Mouse (Mus musculus) lung, embryonic 14.5 days (tissue): ENCODE measurements at regions not wholly inside any gene's neighbourhood (a gene's known extent, or its start where the extent isn't known, plus 50 kb on each side); places are given as distances from the start of the nearest gene placed in this dataset.

Experiments used
- ATAC-seq: fragments of 200-750 bp; cut with Nextera tagmentation; 2 replicates; pipeline ENCODE4 v1.8.0; 2017; ENCODE audit warnings: mild to moderate bottlenecking, moderate TSS enrichment, moderate library complexity; ENCODE audit not compliant: insufficient read depth
- DNase-seq: peaks from one replicate; pipeline ENCODE4 v3.0.0-alpha.2; 2015
- H3K27ac ChIP-seq: fragments of 300-500 bp; sonication (generic); 2 replicates; pipeline ENCODE4 v1.5.1; 2014; ENCODE audit warnings: low read depth, mild to moderate bottlenecking, moderate library complexity
- H3K27me3 ChIP-seq: fragments of 300-500 bp; sonication (generic); 2 replicates; pipeline ENCODE4 v1.6.1; 2014; ENCODE audit warnings: low read length, control low read depth; ENCODE audit not compliant: insufficient read depth
- H3K36me3 ChIP-seq: fragments of 300-500 bp; sonication (generic); 2 replicates; pipeline ENCODE4 v1.6.1; 2014; ENCODE audit warnings: control low read depth; ENCODE audit not compliant: insufficient read depth
- H3K4me1 ChIP-seq: fragments of 300-500 bp; sonication (generic); 2 replicates; pipeline ENCODE4 v1.6.1; 2014; ENCODE audit warnings: antibody characterized with exemption, control low read depth; ENCODE audit not compliant: insufficient read depth
- H3K4me2 ChIP-seq: fragments of 300-500 bp; sonication (generic); 2 replicates; pipeline ENCODE4 v1.6.1; 2014; ENCODE audit warnings: mild to moderate bottlenecking
- H3K4me3 ChIP-seq: fragments of 300-500 bp; sonication (generic); 2 replicates; pipeline ENCODE4 v1.5.1; 2014; ENCODE audit warnings: low read depth, low read length
- H3K9ac ChIP-seq: fragments of 300-500 bp; sonication (generic); 2 replicates; pipeline ENCODE4 v1.6.1; 2014
- H3K9me3 ChIP-seq: fragments of 300-500 bp; sonication (generic); 2 replicates; pipeline ENCODE4 v1.6.1; 2016; ENCODE audit warnings: low read depth, low read length, control low read depth
- CTCF ChIP-seq: IDR thresholded peaks from 2 replicates; pipeline ENCODE4 v1.5.1; 2016; ENCODE audit warnings: antibody characterized with exemption, low read depth
- WGBS: fragments of 180-500 bp; shearing (Covaris S2); extraction: QIAGEN DNeasy Blood & Tissue Kit; methylation state at CpG from one replicate; pipeline ENCODE4 v1.1.7; 2014; 5-methylcytosine and 5-hydroxymethylcytosine counted together

- ATAC-seq = no peak
- no peak overlapping the region for H3K27ac ChIP-seq
- H3K9ac ChIP-seq = no peak overlapping the region
- H3K27me3 ChIP-seq = no peaks in the 10 kb centered on the region
- no peak for TF ChIP-seq CTCF
- H3K36me3 ChIP-seq = no peaks in the 10 kb centered on the region
- no peak for DNase-seq
- no peaks in the 10 kb centered on the region for H3K9me3 ChIP-seq
- H3K4me3 ChIP-seq = no peak overlapping the region
- no peaks in the 10 kb centered on the region for H3K4me1 ChIP-seq
- H3K4me2 ChIP-seq = no peak overlapping the region
- 49% methylated on average over 2 of the region's 2 CpGs for WGBS
Observed at GRCm38 (mm10) chr5:41994307-41994706, 73.5 kb upstream of the Gm16223 start.

GRCm38 (mm10) chr5:41983556-41983955, 84.2 kb upstream of the Gm16223 start:
- Histone ChIP-seq H3K27ac (no peak overlapping the region), H3K9me3 (no peaks in the 10 kb centered on the region; the same call in 1 of the 2 replicates), H3K4me1 (no peaks in the 10 kb centered on the region), H3K27me3 (no peaks in the 10 kb centered on the region), H3K4me3 (no peak overlapping the region), H3K9ac (no peak overlapping the region), H3K4me2 (no peak overlapping the region), H3K36me3 (no peaks in the 10 kb centered on the region)
- no peak for DNase-seq
- 57% methylated on average over 4 of the region's 4 CpGs for WGBS
- ATAC-seq = no peak
- TF ChIP-seq CTCF = no peak

GRCm38 (mm10) chr5:41975535-41975934, 92.2 kb upstream of the Gm16223 start:
- H3K4me2 ChIP-seq = no peak overlapping the region
- no peak overlapping the region for H3K9ac ChIP-seq
- H3K9me3 ChIP-seq = no peaks in the 10 kb centered on the region
- H3K4me1 ChIP-seq = no peaks in the 10 kb centered on the region
- TF ChIP-seq CTCF = 0 out of 2 replicates have a peak, but pooled peaks have one; percentile 7
- no peaks in the 10 kb centered on the region for H3K27me3 ChIP-seq
- H3K4me3 ChIP-seq = no peak overlapping the region
- no peaks in the 10 kb centered on the region for H3K36me3 ChIP-seq
- ATAC-seq (no peak), DNase-seq (no peak)
- no peak overlapping the region for H3K27ac ChIP-seq

- no peak overlapping the region for H3K27ac ChIP-seq
- H3K9me3 ChIP-seq = no peaks in the 10 kb centered on the region
- no peak overlapping the region for H3K4me2 ChIP-seq
- H3K4me1 ChIP-seq = no peaks in the 10 kb centered on the region
- ATAC-seq = no peak
- TF ChIP-seq CTCF = peak; percentile 33
- DNase-seq = peak; percentile 2
- WGBS = 53% methylated on average over 1 of the region's 1 CpGs
- H3K4me3 ChIP-seq = no peak overlapping the region
- H3K27me3 ChIP-seq = no peaks in the 10 kb centered on the region
- H3K36me3 ChIP-seq = no peaks in the 10 kb centered on the region
- no peak overlapping the region for H3K9ac ChIP-seq
Observed at GRCm38 (mm10) chr5:41971201-41971600, 96.6 kb upstream of the Gm16223 start.

GRCm38 (mm10) chr5:41966958-41967357, 100.8 kb upstream of the Gm16223 start:
- no peak for DNase-seq
- no peak for TF ChIP-seq CTCF
- Histone ChIP-seq H3K9me3 (no peaks in the 10 kb centered on the region), H3K36me3 (no peaks in the 10 kb centered on the region), H3K27ac (no peak overlapping the region), H3K9ac (no peak overlapping the region), H3K27me3 (no peaks in the 10 kb centered on the region), H3K4me3 (no peak overlapping the region), H3K4me2 (no peak overlapping the region), H3K4me1 (no peaks in the 10 kb centered on the region)
- 89% methylated on average over 1 of the region's 1 CpGs for WGBS
- ATAC-seq = no peak

GRCm38 (mm10) chr5:41947114-41947640, 103.1 kb upstream of the Bod1l start:
- TF ChIP-seq CTCF = no peak
- H3K27ac ChIP-seq = no peak overlapping the region
- no peaks in the 10 kb centered on the region for H3K4me1 ChIP-seq
- DNase-seq = peak; percentile 40
- no peak overlapping the region for H3K9ac ChIP-seq
- no peaks in the 10 kb centered on the region for H3K27me3 ChIP-seq
- ATAC-seq = no peak
- H3K36me3 ChIP-seq = no peaks in the 10 kb centered on the region
- 65% methylated on average over 7 of the region's 7 CpGs for WGBS
- no peaks in the 10 kb centered on the region for H3K9me3 ChIP-seq
- no peak overlapping the region for H3K4me3 ChIP-seq
- H3K4me2 ChIP-seq = no peak overlapping the region

- Histone ChIP-seq H3K9me3 (no peaks in the 10 kb centered on the region), H3K36me3 (no peaks in the 10 kb centered on the region), H3K4me2 (no peak overlapping the region), H3K4me1 (no peaks in the 10 kb centered on the region), H3K27me3 (no peaks in the 10 kb centered on the region), H3K27ac (no peak overlapping the region), H3K4me3 (no peak overlapping the region), H3K9ac (no peak overlapping the region)
- 85% methylated on average over 6 of the region's 6 CpGs for WGBS
- ATAC-seq (no peak), DNase-seq (no peak)
- no peak for TF ChIP-seq CTCF
Observed at GRCm38 (mm10) chr5:41943399-41943798, 99.3 kb upstream of the Bod1l start.

GRCm38 (mm10) chr5:41942131-41942530, 98.0 kb upstream of the Bod1l start:
- DNase-seq (no peak), ATAC-seq (no peak)
- WGBS = 63% methylated on average over 7 of the region's 7 CpGs
- H3K4me3 ChIP-seq = no peak overlapping the region
- H3K9ac ChIP-seq = no peak overlapping the region
- TF ChIP-seq CTCF = no peak
- no peak overlapping the region for H3K4me2 ChIP-seq
- H3K36me3 ChIP-seq = no peaks in the 10 kb centered on the region
- no peaks in the 10 kb centered on the region for H3K9me3 ChIP-seq
- no peak overlapping the region for H3K27ac ChIP-seq
- no peaks in the 10 kb centered on the region for H3K27me3 ChIP-seq
- no peaks in the 10 kb centered on the region for H3K4me1 ChIP-seq
